Mouse (Mus musculus) sigmoid colon, adult 10 weeks (tissue): ENCODE results near the gene Gm47955. TPM values are rescaled to one million over a fixed set of nuclear protein-coding genes. Genes with fewer than 3 reads are reported as not detected.

Experiments
- polyA plus RNA-seq: library from polyadenylated mRNA; stranded (reverse); fragments of 350-450 nt; fragmentation: Illumina TruSeq; extraction: RNeasy Lipid Tissue Mini Kit (QIAGEN cat#74804); gene quantifications from one replicate; pipeline ENCODE4 v1.2.3, GENCODE M21; 2014; ENCODE audit warnings: low read depth, low replicate concordance

Gm47955 gene
- not detected for polyA plus RNA-seq

GRCm38 (mm10) chr1:82959870-82960385, at the start of gene Gm47955:
Gene Gm47955, plus strand, starts transcription at chr1:82960286.

GRCm38 (mm10) chr1:82913025-82913424, 47.1 kb upstream of the Gm47955 start, which contains the start of gene A030005L19Rik:
Gene A030005L19Rik, plus strand, starts transcription at chr1:82913325.

GRCm38 (mm10) chr1:82924650-82925049, 35.4 kb upstream of the Gm47955 start, which contains the start of gene A030014E15Rik:
Gene A030014E15Rik, plus strand, starts transcription at chr1:82924917.

GRCm38 (mm10) chr1:82931326-82931725, 28.8 kb upstream of the Gm47955 start, which contains the start of gene Gm6217:
Gene Gm6217, minus strand, starts transcription at chr1:82931399.

GRCm38 (mm10) chr1:82943295-82943694, 16.8 kb upstream of the Gm47955 start, which contains the start of gene A030003K21Rik:
Gene A030003K21Rik, minus strand, starts transcription at chr1:82943388.

GRCm38 (mm10) chr1:82955913-82956312, 4.2 kb upstream of the Gm47955 start, which contains the start of gene Gm7544:
Gene Gm7544, minus strand, starts transcription at chr1:82956013.

GRCm38 (mm10) chr1:83000306-83000705, 40.2 kb downstream of the Gm47955 start, which contains the start of gene Gm47959:
Gene Gm47959, plus strand, starts transcription at chr1:83000548.

Other genes with a start within 250 kb of the Gm47955 start
- 280 TPM for gene Mff, start 235.4 kb upstream of the Gm47955 start, polyA plus RNA-seq
- gene Tm4sf20, start 191.8 kb upstream of the Gm47955 start, polyA plus RNA-seq = 970 TPM
- gene Gm47791, start 189.0 kb upstream of the Gm47955 start, polyA plus RNA-seq = not detected
- 69.1 TPM for gene Agfg1, start 120.8 kb upstream of the Gm47955 start, polyA plus RNA-seq
- gene A030005L19Rik, start 47.0 kb upstream of the Gm47955 start, polyA plus RNA-seq = 1.9 TPM
- gene A030014E15Rik, start 35.4 kb upstream of the Gm47955 start, polyA plus RNA-seq = not detected
- not detected for gene Gm6217, start 28.9 kb upstream of the Gm47955 start, polyA plus RNA-seq
- gene A030003K21Rik, start 16.9 kb upstream of the Gm47955 start, polyA plus RNA-seq = not detected
- not detected for gene Gm7544, start 4.3 kb upstream of the Gm47955 start, polyA plus RNA-seq
- not detected for gene Gm47959, start 40.3 kb downstream of the Gm47955 start, polyA plus RNA-seq
- gene Slc19a3, start 78.2 kb downstream of the Gm47955 start, polyA plus RNA-seq = 0.76 TPM
- not detected for gene Krtap28-10, start 82.2 kb downstream of the Gm47955 start, polyA plus RNA-seq
- gene Gm47969, start 84.6 kb downstream of the Gm47955 start, polyA plus RNA-seq = not detected
- not detected for gene A030005K14Rik, start 99.1 kb downstream of the Gm47955 start, polyA plus RNA-seq
- not detected for gene Krtap28-13, start 100.6 kb downstream of the Gm47955 start, polyA plus RNA-seq
- 17.3 TPM for gene Ccl20, start 156.5 kb downstream of the Gm47955 start, polyA plus RNA-seq
- not detected for gene Daw1, start 199.5 kb downstream of the Gm47955 start, polyA plus RNA-seq